Mouse (Mus musculus) neural tube, embryonic 13.5 days (tissue): ENCODE measurements around the gene Sprr4. TPM values are rescaled to one million over a fixed set of nuclear protein-coding genes. Genes with fewer than 3 reads are reported as not detected.

Source experiments
- ATAC-seq: fragments of 200-750 bp; cut with Nextera tagmentation; 2 replicates; pipeline ENCODE4 v1.8.0; 2017; ENCODE audit warnings: low read depth, mild to moderate bottlenecking, moderate TSS enrichment, moderate library complexity
- H3K27ac ChIP-seq: fragments of 300-500 bp; sonication (generic); replicated peaks from 2 replicates; pipeline ENCODE4 v1.5.1; 2015; ENCODE audit warnings: moderate library complexity, mild to moderate bottlenecking, inconsistent platforms
- H3K27me3 ChIP-seq: fragments of 300-500 bp; sonication (generic); 2 replicates; pipeline ENCODE4 v1.6.1; 2015; ENCODE audit warnings: mild to moderate bottlenecking, inconsistent platforms
- H3K36me3 ChIP-seq: fragments of 300-500 bp; sonication (generic); 2 replicates; pipeline ENCODE4 v1.6.1; 2015; ENCODE audit warnings: mild to moderate bottlenecking, inconsistent platforms
- H3K4me1 ChIP-seq: fragments of 300-500 bp; sonication (generic); replicated peaks from 2 replicates; pipeline ENCODE4 v1.6.1; 2015; ENCODE audit warnings: inconsistent platforms
- H3K4me2 ChIP-seq: fragments of 300-500 bp; sonication (generic); 2 replicates; pipeline ENCODE4 v1.6.1; 2015; ENCODE audit warnings: inconsistent platforms, mild to moderate bottlenecking, moderate library complexity
- H3K4me3 ChIP-seq: fragments of 300-500 bp; sonication (generic); 2 replicates; pipeline ENCODE4 v1.5.1; 2015; ENCODE audit warnings: mild to moderate bottlenecking, inconsistent platforms
- H3K9ac ChIP-seq: fragments of 300-500 bp; sonication (generic); 2 replicates; pipeline ENCODE4 v1.6.1; 2015; ENCODE audit warnings: moderate library complexity, mild to moderate bottlenecking, inconsistent platforms
- H3K9me3 ChIP-seq: fragments of 300-500 bp; sonication (generic); 2 replicates; pipeline ENCODE4 v1.6.1; 2016; ENCODE audit warnings: inconsistent platforms
- WGBS: fragments of 180-500 bp; shearing (Covaris S2); methylation state at CpG from one replicate; pipeline ENCODE4 v1.1.7; 2015; 5-methylcytosine and 5-hydroxymethylcytosine counted together
- polyA plus RNA-seq: library from polyadenylated mRNA; unstranded; fragments of >200 nt; fragmentation: Nextera tagmentation; extraction: Ambion mirVana; gene quantifications from 2 replicates; pipeline ENCODE4 v1.2.1, GENCODE M21; 2015

The Sprr4 gene
- polyA plus RNA-seq, 1 experiment from 2014 or later: not detected

DNA sequence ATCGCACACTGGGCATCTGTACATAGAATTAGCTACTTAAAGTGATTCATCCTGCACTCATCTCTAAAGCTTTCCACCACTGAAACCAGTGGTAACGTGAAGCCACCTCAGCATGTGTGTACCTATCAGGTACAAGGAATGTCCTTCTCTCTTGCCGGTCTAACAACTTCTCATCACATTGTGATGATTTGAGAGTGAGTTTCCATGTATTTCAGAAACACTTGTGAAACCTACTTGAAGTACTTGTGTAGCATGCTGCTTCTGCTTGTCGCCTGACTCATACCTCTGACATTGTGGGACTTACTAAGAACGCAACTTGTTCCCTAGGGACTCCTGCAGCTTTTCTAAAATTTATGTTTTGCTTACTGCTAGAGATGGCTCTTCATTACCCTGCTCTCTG, 45.1 kb downstream of the Sprr4 start:
- Histone ChIP-seq H3K27me3 (no peaks in the 10 kb centered on the region), H3K27ac (no peak overlapping the region), H3K4me2 (no peak overlapping the region), H3K4me3 (no peak overlapping the region), H3K36me3 (no peaks in the 10 kb centered on the region), H3K4me1 (no peaks in the 10 kb centered on the region), H3K9me3 (no peaks in the 10 kb centered on the region), H3K9ac (no peak overlapping the region)
- no peak for ATAC-seq
- 87% methylated on average over 5 of the region's 5 CpGs for WGBS

Other genes starting within 250 kb of the Sprr4 start
- gene Sprr2a3, start 215.1 kb downstream of the Sprr4 start, polyA plus RNA-seq: not detected in 2 replicates
- gene Sprr2b, start 183.9 kb downstream of the Sprr4 start, polyA plus RNA-seq: not detected in 2 replicates
- not detected in 2 replicates for gene Sprr2d, start 161.4 kb downstream of the Sprr4 start, polyA plus RNA-seq
- not detected in 2 replicates for gene Sprr2e, start 148.3 kb downstream of the Sprr4 start, polyA plus RNA-seq
- not detected in 2 replicates for gene Sprr2f, start 135.3 kb downstream of the Sprr4 start, polyA plus RNA-seq
- not detected in 2 replicates for gene Sprr2h, start 114.8 kb downstream of the Sprr4 start, polyA plus RNA-seq
- not detected in 2 replicates for gene Sprr2i, start 92.5 kb downstream of the Sprr4 start, polyA plus RNA-seq
- gene Sprr2j-ps, start 82.4 kb downstream of the Sprr4 start, polyA plus RNA-seq: not detected in 2 replicates
- gene Gm9774, start 71.1 kb downstream of the Sprr4 start, polyA plus RNA-seq: 9.7 and 14.2 TPM in 2 replicates
- not detected in 2 replicates for gene Sprr2k, start 67.9 kb downstream of the Sprr4 start, polyA plus RNA-seq
- not detected in 2 replicates for gene Sprr1b, start 61.7 kb downstream of the Sprr4 start, polyA plus RNA-seq
- not detected in 2 replicates for gene Sprr3, start 41.8 kb downstream of the Sprr4 start, polyA plus RNA-seq
- not detected in 2 replicates for gene Sprr1a, start 14.6 kb downstream of the Sprr4 start, polyA plus RNA-seq
- not detected in 2 replicates for gene 2310046K23Rik, start 34.0 kb upstream of the Sprr4 start, polyA plus RNA-seq
- gene Ivl, start 73.2 kb upstream of the Sprr4 start, polyA plus RNA-seq: not detected in 2 replicates
- not detected in 2 replicates for gene Smcp, start 88.5 kb upstream of the Sprr4 start, polyA plus RNA-seq
- not detected in 2 replicates for gene 2210017I01Rik, start 107.0 kb upstream of the Sprr4 start, polyA plus RNA-seq
- gene Lce6a, start 121.2 kb upstream of the Sprr4 start, polyA plus RNA-seq: not detected in 2 replicates
- gene Lce1a1, start 147.8 kb upstream of the Sprr4 start, polyA plus RNA-seq: not detected in 2 replicates
- gene Lce1b, start 156.4 kb upstream of the Sprr4 start, polyA plus RNA-seq: not detected in 2 replicates
- gene Lce1a2, start 169.8 kb upstream of the Sprr4 start, polyA plus RNA-seq: not detected in 2 replicates
- not detected in 2 replicates for gene Lce1c, start 178.8 kb upstream of the Sprr4 start, polyA plus RNA-seq
- not detected in 2 replicates for gene Lce1d, start 186.7 kb upstream of the Sprr4 start, polyA plus RNA-seq
- gene Lce1e, start 208.6 kb upstream of the Sprr4 start, polyA plus RNA-seq: not detected in 2 replicates
- gene Lce1f, start 219.9 kb upstream of the Sprr4 start, polyA plus RNA-seq: not detected in 2 replicates
- gene Gm38119, start 238.6 kb upstream of the Sprr4 start, polyA plus RNA-seq: not detected in 2 replicates